Mouse (Mus musculus) lung, postnatal 0 days (tissue): ENCODE measurements at regions not wholly inside any gene's neighbourhood (a gene's known extent, or its start where the extent isn't known, plus 50 kb on each side); places are given as distances from the start of the nearest gene placed in this dataset.

ENCODE experiments used
- CTCF ChIP-seq: IDR thresholded peaks from 2 replicates; pipeline ENCODE4 v1.5.1; 2016; ENCODE audit warnings: antibody characterized with exemption, mild to moderate bottlenecking
- EP300 ChIP-seq: IDR thresholded peaks from 2 replicates; pipeline ENCODE4 v1.6.1; 2016; ENCODE audit warnings: antibody characterized with exemption, mild to moderate bottlenecking, control low read depth

DNA sequence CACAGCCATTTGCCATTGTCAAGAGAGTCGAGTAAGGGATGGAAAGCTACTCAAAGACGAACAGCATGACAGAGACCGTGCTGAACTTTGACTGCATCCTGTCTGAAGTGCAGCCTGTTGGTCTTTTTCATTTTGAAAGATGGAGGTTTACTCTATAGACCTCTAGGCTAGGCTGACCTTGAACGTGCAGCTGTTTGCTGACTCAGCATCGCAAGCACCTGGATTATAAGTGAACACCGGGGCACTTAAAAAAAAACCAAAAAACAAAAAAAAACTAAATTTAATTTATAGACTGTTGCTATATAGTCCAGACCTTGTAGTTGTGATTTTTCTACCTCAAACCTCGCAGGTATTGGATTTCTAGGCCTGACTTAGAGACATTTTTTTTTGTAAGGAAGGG is 87.8 kb upstream of the Slc25a26 start:
- TF ChIP-seq CTCF, result no peak
- TF ChIP-seq EP300, result no peak
